20 mouse cellular contexts compared by ENCODE assay signal in the genomic region with DNA sequence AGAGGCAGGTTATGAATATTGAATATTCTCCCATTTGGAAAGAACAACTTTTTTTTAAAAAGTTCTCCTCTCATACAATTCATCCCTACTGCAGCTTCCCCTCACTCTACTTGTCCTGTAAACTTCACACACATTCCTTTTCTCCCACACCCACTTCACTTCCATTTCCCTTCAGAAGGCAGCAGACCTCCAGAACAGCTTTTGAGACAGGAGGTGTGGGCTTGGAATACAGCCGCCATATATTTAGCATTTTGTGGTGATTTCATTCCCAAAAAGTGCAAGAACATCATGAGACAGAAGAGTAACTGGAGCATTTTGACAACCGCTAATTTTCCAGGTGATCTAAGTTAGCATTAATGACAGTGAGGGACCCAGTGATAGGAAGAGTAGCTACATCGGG.
"Had no signal": no experiment of that assay in that cellular context is flagged by ENCODE, and none has a peak within 500 bp of the region (broad histone marks: within the 10 kb centered on the region; RNA-seq: fewer than 3 reads in every experiment).

No protein-coding gene starts in this region.

- ATAC-seq: forebrain, embryonic 13.5 days; forebrain, embryonic 14.5 days; forebrain, embryonic 15.5 days; forebrain, embryonic 16.5 days; forebrain, postnatal 0 days had no signal

- DNase-seq: cerebellum, adult 8-10 months; cerebellum, adult 9-10 months; cerebellum, adult 9-11 months; cerebellum, postnatal 10 days; cerebellum, postnatal 14 days; cerebellum, postnatal 25 days; cerebellum, postnatal 36 days; embryo, embryonic 11 days; forebrain, postnatal 0 days; gastrocnemius, adult 2 months; gastrocnemius, postnatal 10 days; gastrocnemius, postnatal 14 days; gastrocnemius, postnatal 25 days; gastrocnemius, postnatal 36 days; heart, adult 18-20 months; heart, adult 2 months had no signal
